Mouse (Mus musculus): ENCODE data around the gene Gm9844. TPM values are rescaled to one million over a fixed set of nuclear protein-coding genes. Genes with fewer than 3 reads are reported as not detected.
A peak's percentile ranks its signal among the peaks of the same experiment; 100 is the strongest.

Gene Gm9844
- polyA plus RNA-seq, 1 experiment from 2014 or later, result 12.4 TPM

DNA sequence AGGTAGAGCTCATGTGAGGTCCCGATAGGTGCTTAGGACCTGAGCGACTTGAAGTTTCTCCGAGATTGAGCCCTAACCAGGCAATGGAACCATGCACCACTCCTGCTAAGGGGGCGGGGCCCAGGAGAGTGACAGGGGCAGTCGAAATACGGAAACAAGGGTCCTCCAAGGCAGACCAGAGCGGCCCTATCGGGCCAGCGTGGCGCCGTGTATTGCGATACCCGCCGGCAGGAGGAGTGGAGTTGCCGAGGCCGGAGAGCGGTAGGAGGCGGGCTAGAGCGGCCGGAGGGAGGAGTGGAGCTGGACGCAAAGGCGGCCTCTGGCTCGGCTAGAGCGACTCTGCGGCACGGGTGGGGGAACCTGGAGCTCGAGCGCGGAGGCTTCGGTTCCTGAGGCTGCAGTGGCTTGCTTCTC lies 42.1 kb downstream of the Gm9844 start:
- under 1% methylated on average over 30 of the region's 30 CpGs for WGBS
- H3K4me3 ChIP-seq, result peak overlapping the region; percentile 80
- H3K9me3 ChIP-seq, result no peaks in the 10 kb centered on the region
- peak overlapping the region; percentile 91 for H3K27ac ChIP-seq
- peak overlapping the region; percentile 67 for H3K4me2 ChIP-seq
- H3K27me3 ChIP-seq, result no peaks in the 10 kb centered on the region
- peak; percentile 93 for ATAC-seq (ENCODE audit: insufficient number of reproducible peaks, low FRiP score, low TSS enrichment, low read depth)
- H3K9ac ChIP-seq, result peak overlapping the region; percentile 61
- peaks cover 12% of the 10 kb centered on the region; the same call in 1 of the 2 replicates for H3K36me3 ChIP-seq
- H3K4me1 ChIP-seq, result peaks cover 53% of the 10 kb centered on the region

DNA sequence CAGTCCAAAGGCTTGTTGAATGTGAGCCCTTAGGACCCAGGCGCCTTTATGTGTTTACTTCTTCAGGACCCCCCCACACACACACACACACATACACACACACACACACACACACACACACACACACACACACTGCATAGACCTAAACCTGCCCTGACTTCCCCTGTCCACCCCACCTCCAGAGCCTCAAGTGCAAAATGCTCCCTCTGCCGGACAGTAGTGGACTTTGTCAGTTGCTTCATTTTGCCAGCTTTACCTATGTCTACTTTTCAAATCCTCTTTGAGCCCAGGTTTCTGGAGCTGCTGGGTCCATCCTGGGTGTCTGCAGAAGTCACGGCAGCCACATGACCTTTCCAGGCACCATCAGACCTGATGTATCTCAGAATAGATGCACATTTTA lies 42.9 kb downstream of the Gm9844 start:
- Histone ChIP-seq H3K4me3 (peak overlapping the region; percentile 80), H3K4me2 (peak overlapping the region; percentile 67), H3K9me3 (no peaks in the 10 kb centered on the region), H3K27me3 (no peaks in the 10 kb centered on the region), H3K36me3 (peaks cover 18% of the 10 kb centered on the region; the same call in 1 of the 2 replicates), H3K9ac (peak overlapping the region; percentile 61), H3K27ac (peak overlapping the region; percentile 84), H3K4me1 (peaks cover 53% of the 10 kb centered on the region)
- ATAC-seq (ENCODE audit: insufficient number of reproducible peaks, low FRiP score, low TSS enrichment, low read depth), result no peak
- WGBS, result 13% methylated on average over 3 of the region's 3 CpGs

DNA sequence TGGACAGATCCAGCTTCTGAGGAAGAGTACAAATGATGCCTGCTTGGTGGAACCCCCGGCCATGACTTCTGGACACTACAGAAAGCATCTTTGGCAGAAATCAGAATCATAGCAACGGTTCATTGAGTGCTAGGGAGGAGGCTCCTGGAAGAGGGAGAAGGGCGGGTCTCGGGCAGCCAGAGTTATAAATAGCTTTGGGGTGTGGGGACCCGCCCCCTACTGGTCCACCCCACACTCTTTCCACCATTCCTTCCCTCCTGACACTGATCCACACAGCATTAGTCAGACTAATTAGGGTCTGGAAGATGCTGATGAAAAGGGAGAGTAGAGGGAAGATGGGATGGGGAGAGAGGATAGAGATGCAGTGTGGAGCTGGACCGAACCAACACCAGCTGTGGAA lies 44.5 kb downstream of the Gm9844 start:
- Histone ChIP-seq H3K9me3 (no peaks in the 10 kb centered on the region), H3K27me3 (no peaks in the 10 kb centered on the region), H3K27ac (peak overlapping the region; percentile 87), H3K36me3 (peaks cover 29% of the 10 kb centered on the region; the same call in 1 of the 2 replicates), H3K4me2 (peak overlapping the region; percentile 32), H3K9ac (0 out of 2 replicates have a peak overlapping the region, but pooled peaks have one; percentile 36), H3K4me1 (peaks cover 53% of the 10 kb centered on the region), H3K4me3 (peak overlapping the region; percentile 19; the same call in 1 of the 2 replicates)
- ATAC-seq (ENCODE audit: insufficient number of reproducible peaks, low FRiP score, low TSS enrichment, low read depth), result no peak
- WGBS, result 25% methylated on average over 6 of the region's 6 CpGs

DNA sequence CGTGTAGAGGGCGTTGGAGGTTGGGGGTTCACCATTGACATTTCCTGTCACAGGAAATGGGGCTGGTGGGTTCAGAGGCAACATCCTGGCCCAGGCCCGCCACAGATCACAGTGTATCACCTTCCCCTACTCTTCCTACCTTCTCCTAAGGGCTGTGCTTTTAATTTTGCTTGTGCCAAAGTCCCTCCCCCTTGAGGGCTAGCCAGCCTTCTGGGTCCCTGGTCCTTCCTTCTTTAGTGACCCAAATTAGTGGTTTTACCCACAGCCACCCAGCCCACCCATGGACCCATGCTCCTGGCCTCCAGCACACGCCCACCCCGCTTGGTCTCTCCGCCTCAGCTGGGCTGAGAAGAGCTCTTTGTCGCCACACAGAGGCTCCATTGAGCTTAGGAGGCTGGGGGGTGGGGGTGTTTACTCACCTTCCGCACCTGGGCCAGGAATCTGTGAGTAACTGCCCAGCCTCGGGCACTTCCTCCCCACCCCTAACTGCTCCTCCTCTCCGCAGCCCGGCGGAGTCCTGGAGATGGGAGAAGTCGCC lies 45.3 kb downstream of the Gm9844 start:
- Histone ChIP-seq H3K36me3 (peaks cover 36% of the 10 kb centered on the region), H3K4me3 (peak overlapping the region; percentile 21; the same call in 1 of the 2 replicates), H3K9me3 (no peaks in the 10 kb centered on the region), H3K27me3 (no peaks in the 10 kb centered on the region), H3K27ac (peak overlapping the region; percentile 87), H3K4me2 (peak overlapping the region; percentile 32), H3K4me1 (peaks cover 47% of the 10 kb centered on the region), H3K9ac (peak overlapping the region; percentile 36; the same call in 1 of the 2 replicates)
- 17% methylated on average over 13 of the region's 13 CpGs for WGBS
- ATAC-seq (ENCODE audit: insufficient number of reproducible peaks, low FRiP score, low TSS enrichment, low read depth), result peak; percentile 57

Other genes starting within 250 kb of the Gm9844 start
- gene Lypd3, start 225.7 kb upstream of the Gm9844 start, polyA plus RNA-seq (2015; fragmentation: Nextera tagmentation; extraction: Ambion mirVana), result 125 and 128 TPM in 2 replicates
- not detected in 2 replicates for gene Tex101, start 185.5 kb upstream of the Gm9844 start, polyA plus RNA-seq (2015; fragmentation: Nextera tagmentation; extraction: Ambion mirVana)
- not detected in 2 replicates for gene BC049730, start 153.0 kb upstream of the Gm9844 start, polyA plus RNA-seq (2015; fragmentation: Nextera tagmentation; extraction: Ambion mirVana)
- gene Gm4763, start 135.3 kb upstream of the Gm9844 start, polyA plus RNA-seq (2015; fragmentation: Nextera tagmentation; extraction: Ambion mirVana), result not detected in 2 replicates
- 0.23 and 0.25 TPM in 2 replicates for gene Cd177, start 101.9 kb upstream of the Gm9844 start, polyA plus RNA-seq (2015; fragmentation: Nextera tagmentation; extraction: Ambion mirVana)
- gene Ceacam10, start 85.0 kb upstream of the Gm9844 start, polyA plus RNA-seq (2015; fragmentation: Nextera tagmentation; extraction: Ambion mirVana), result 0.17 and 0.37 TPM in 2 replicates
- not detected in 2 replicates for gene Lypd4, start 7.7 kb downstream of the Gm9844 start, polyA plus RNA-seq (2015; fragmentation: Nextera tagmentation; extraction: Ambion mirVana)
- not detected in 2 replicates for gene Dmrtc2, start 7.8 kb downstream of the Gm9844 start, polyA plus RNA-seq (2015; fragmentation: Nextera tagmentation; extraction: Ambion mirVana)
- 2,364 and 2,933 TPM in 2 replicates for gene Rps19, start 22.2 kb downstream of the Gm9844 start, polyA plus RNA-seq (2015; fragmentation: Nextera tagmentation; extraction: Ambion mirVana)
- gene Cd79a, start 35.2 kb downstream of the Gm9844 start, polyA plus RNA-seq (2015; fragmentation: Nextera tagmentation; extraction: Ambion mirVana), result 0.72 and 0.78 TPM in 2 replicates
- gene Arhgef1, start 40.7 kb downstream of the Gm9844 start, polyA plus RNA-seq (2015; fragmentation: Nextera tagmentation; extraction: Ambion mirVana), result 110 and 122 TPM in 2 replicates
- gene Gm4881, start 82.3 kb downstream of the Gm9844 start, polyA plus RNA-seq (2015; fragmentation: Nextera tagmentation; extraction: Ambion mirVana), result not detected in 2 replicates
- gene Rabac1, start 110.5 kb downstream of the Gm9844 start, polyA plus RNA-seq (2015; fragmentation: Nextera tagmentation; extraction: Ambion mirVana), result 209 and 233 TPM in 2 replicates
- gene Atp1a3, start 143.7 kb downstream of the Gm9844 start, polyA plus RNA-seq (2015; fragmentation: Nextera tagmentation; extraction: Ambion mirVana), result 0.97 and 1.5 TPM in 2 replicates
- 4.2 and 5.7 TPM in 2 replicates for gene Grik5, start 210.1 kb downstream of the Gm9844 start, polyA plus RNA-seq (2015; fragmentation: Nextera tagmentation; extraction: Ambion mirVana)
- gene Zfp574, start 210.4 kb downstream of the Gm9844 start, polyA plus RNA-seq (2015; fragmentation: Nextera tagmentation; extraction: Ambion mirVana), result 28.8 and 29.5 TPM in 2 replicates

Measured in limb, embryonic 15.5 days (tissue).